Mouse (Mus musculus) hindbrain, embryonic 16.5 days (tissue): ENCODE measurements at regions not wholly inside any gene's neighbourhood (a gene's known extent, or its start where the extent isn't known, plus 50 kb on each side); places are given as distances from the start of the nearest gene placed in this dataset.

Source experiments
- ATAC-seq: fragments of 200-750 bp; cut with Nextera tagmentation; 2 replicates; pipeline ENCODE4 v1.8.0; 2017; ENCODE audit warnings: moderate TSS enrichment, moderate library complexity
- H3K27ac ChIP-seq: fragments of 300-500 bp; sonication (generic); 2 replicates; pipeline ENCODE4 v1.5.1; 2014; ENCODE audit warnings: low read depth, mild to moderate bottlenecking, control low read depth, low read length, moderate library complexity
- H3K27me3 ChIP-seq: fragments of 300-500 bp; sonication (generic); replicated peaks from 2 replicates; pipeline ENCODE4 v1.6.1; 2014; ENCODE audit warnings: low read length; ENCODE audit not compliant: control insufficient read depth, insufficient read depth
- H3K36me3 ChIP-seq: fragments of 300-500 bp; sonication (generic); 2 replicates; pipeline ENCODE4 v1.6.1; 2014; ENCODE audit warnings: mild to moderate bottlenecking, low read length, moderate library complexity, mixed read lengths; ENCODE audit not compliant: control insufficient read depth, insufficient read depth
- H3K4me1 ChIP-seq: fragments of 300-500 bp; sonication (generic); 2 replicates; pipeline ENCODE4 v1.6.1; 2014; ENCODE audit warnings: low read depth, low read length; ENCODE audit not compliant: control insufficient read depth, insufficient read depth
- H3K4me2 ChIP-seq: fragments of 300-500 bp; sonication (generic); 2 replicates; pipeline ENCODE4 v1.6.1; 2014; ENCODE audit warnings: mild to moderate bottlenecking, low read length, control low read depth, moderate library complexity
- H3K4me3 ChIP-seq: fragments of 300-500 bp; sonication (generic); 2 replicates; pipeline ENCODE4 v1.5.1; 2014; ENCODE audit warnings: mild to moderate bottlenecking, low read length, control low read depth, moderate library complexity
- H3K9ac ChIP-seq: fragments of 300-500 bp; sonication (generic); 2 replicates; pipeline ENCODE4 v1.6.1; 2014; ENCODE audit warnings: low read depth, mild to moderate bottlenecking, control low read depth, low read length, moderate library complexity
- H3K9me3 ChIP-seq: fragments of 300-500 bp; sonication (generic); 2 replicates; pipeline ENCODE4 v1.6.1; 2014; ENCODE audit warnings: mild to moderate bottlenecking, low read length, moderate library complexity; ENCODE audit not compliant: control insufficient read depth
- WGBS: fragments of 180-500 bp; shearing (Covaris S2); extraction: QIAGEN DNeasy Blood & Tissue Kit; methylation state at CpG from one replicate; pipeline ENCODE4 v1.1.7; 2014; 5-methylcytosine and 5-hydroxymethylcytosine counted together

GRCm38 (mm10) chr4:153883057-153883456, 74.0 kb upstream of the A430005L14Rik start:
- no peaks in the 10 kb centered on the region; the same call in 1 of the 2 replicates for H3K9me3 ChIP-seq
- 43% methylated on average over 3 of the region's 3 CpGs for WGBS
- H3K36me3 ChIP-seq: no peaks in the 10 kb centered on the region
- no peak overlapping the region for H3K9ac ChIP-seq
- no peak overlapping the region for H3K4me3 ChIP-seq
- no peak for ATAC-seq
- H3K27ac ChIP-seq: no peak overlapping the region
- H3K4me1 ChIP-seq: peaks cover 4% of the 10 kb centered on the region; the same call in 1 of the 2 replicates
- H3K27me3 ChIP-seq: no peaks in the 10 kb centered on the region
- no peak overlapping the region for H3K4me2 ChIP-seq

GRCm38 (mm10) chr4:153884044-153884443, 73.0 kb upstream of the A430005L14Rik start:
- no peaks in the 10 kb centered on the region; the same call in none of the 2 replicates for H3K9me3 ChIP-seq
- no peak overlapping the region for H3K4me2 ChIP-seq
- no peaks in the 10 kb centered on the region for H3K36me3 ChIP-seq
- H3K27ac ChIP-seq: no peak overlapping the region
- H3K9ac ChIP-seq: no peak overlapping the region
- H3K4me3 ChIP-seq: no peak overlapping the region
- no peak for ATAC-seq
- H3K4me1 ChIP-seq: peaks cover 4% of the 10 kb centered on the region; the same call in 1 of the 2 replicates
- no peaks in the 10 kb centered on the region for H3K27me3 ChIP-seq

- Histone ChIP-seq H3K36me3 (no peaks in the 10 kb centered on the region), H3K4me1 (peaks cover 4% of the 10 kb centered on the region; the same call in 1 of the 2 replicates), H3K9ac (no peak overlapping the region), H3K27me3 (no peaks in the 10 kb centered on the region), H3K4me2 (no peak overlapping the region), H3K4me3 (no peak overlapping the region), H3K27ac (no peak overlapping the region), H3K9me3 (no peaks in the 10 kb centered on the region; the same call in none of the 2 replicates)
- ATAC-seq: peak; percentile 83
- whole genome bisulfite sequencing: 45% methylated on average over 6 of the region's 6 CpGs
Observed at GRCm38 (mm10) chr4:153885836-153886235, 71.2 kb upstream of the A430005L14Rik start.

GRCm38 (mm10) chr4:153890130-153890529, 66.9 kb upstream of the A430005L14Rik start:
- no peak for ATAC-seq
- Histone ChIP-seq H3K27me3 (no peaks in the 10 kb centered on the region), H3K4me1 (peaks cover 4% of the 10 kb centered on the region; the same call in 1 of the 2 replicates), H3K36me3 (no peaks in the 10 kb centered on the region), H3K27ac (no peak overlapping the region), H3K4me2 (no peak overlapping the region), H3K9me3 (no peaks in the 10 kb centered on the region; the same call in 1 of the 2 replicates), H3K9ac (no peak overlapping the region), H3K4me3 (no peak overlapping the region)
- 65% methylated on average over 9 of the region's 9 CpGs for WGBS

GRCm38 (mm10) chr4:153899721-153900120, 57.3 kb upstream of the A430005L14Rik start:
- ATAC-seq: no peak
- Histone ChIP-seq H3K27ac (no peak overlapping the region), H3K4me1 (no peaks in the 10 kb centered on the region; the same call in 1 of the 2 replicates), H3K4me3 (no peak overlapping the region), H3K27me3 (no peaks in the 10 kb centered on the region), H3K9me3 (no peaks in the 10 kb centered on the region), H3K36me3 (no peaks in the 10 kb centered on the region), H3K4me2 (no peak overlapping the region), H3K9ac (no peak overlapping the region)
- 82% methylated on average over 7 of the region's 7 CpGs for WGBS

- Histone ChIP-seq H3K4me3 (no peak overlapping the region), H3K27me3 (0 out of 2 replicates have a peak, but pooled peaks cover 2% of the 10 kb centered on the region), H3K4me1 (peaks cover 5% of the 10 kb centered on the region; the same call in 1 of the 2 replicates), H3K9ac (no peak overlapping the region), H3K36me3 (no peaks in the 10 kb centered on the region), H3K9me3 (no peaks in the 10 kb centered on the region), H3K4me2 (no peak overlapping the region), H3K27ac (no peak overlapping the region)
- ATAC-seq: no peak
- 59% methylated on average over 9 of the region's 9 CpGs for WGBS
Observed at GRCm38 (mm10) chr4:153905076-153905475, 52.0 kb upstream of the A430005L14Rik start.

GRCm38 (mm10) chr4:153905511-153905910, 51.5 kb upstream of the A430005L14Rik start:
- Histone ChIP-seq H3K9me3 (no peaks in the 10 kb centered on the region), H3K36me3 (no peaks in the 10 kb centered on the region), H3K4me1 (peaks cover 5% of the 10 kb centered on the region; the same call in 1 of the 2 replicates), H3K4me3 (no peak overlapping the region), H3K9ac (no peak overlapping the region), H3K4me2 (no peak overlapping the region), H3K27me3 (0 out of 2 replicates have a peak, but pooled peaks cover 2% of the 10 kb centered on the region), H3K27ac (no peak overlapping the region)
- WGBS: 47% methylated on average over 7 of the region's 7 CpGs
- no peak for ATAC-seq
